Mouse (Mus musculus): ENCODE measurements around the gene Scaper. TPM values are rescaled to one million over a fixed set of nuclear protein-coding genes. Genes with fewer than 3 reads are reported as not detected.

Gene Scaper
- total and polyA plus RNA-seq, 2 experiments from 2014 or later: 6.5 to 8.9 TPM

- no peak overlapping the region for H3K4me3 ChIP-seq (ENCODE audit: low read depth, low read length)
- DNase-seq (ENCODE audit: low spot score) (no peak), ATAC-seq (ENCODE audit: insufficient read depth, low read depth) (no peak)
- no peaks in the 10 kb centered on the region for H3K9me3 ChIP-seq (replicated peaks; ENCODE audit: control insufficient read depth, low read length)
- WGBS: 75% methylated on average over 3 of the region's 3 CpGs
- no peak overlapping the region for H3K27ac ChIP-seq (ENCODE audit: low read depth)
- H3K27me3 ChIP-seq (ENCODE audit: control insufficient read depth, insufficient read depth, low read length): no peaks in the 10 kb centered on the region
- H3K4me2 ChIP-seq (ENCODE audit: low read depth, low read length): no peak overlapping the region
- no peak overlapping the region for H3K9ac ChIP-seq (replicated peaks; ENCODE audit: low read depth, low read length)
- H3K36me3 ChIP-seq (replicated peaks; ENCODE audit: control insufficient read depth, insufficient read depth, low read length): 0 out of 2 replicates have a peak, but pooled peaks cover 4% of the 10 kb centered on the region
- H3K4me1 ChIP-seq (ENCODE audit: control insufficient read depth, insufficient read depth): peaks cover 33% of the 10 kb centered on the region
- no peak for TF ChIP-seq CTCF (IDR thresholded peaks at IDR 0.05; ENCODE audit: low read depth)
- no peak for TF ChIP-seq EP300 (IDR thresholded peaks at IDR 0.05; ENCODE audit: low read depth)
Measured at GRCm38 (mm10) chr9:55507922-55508321, 430.0 kb downstream of the Scaper start.

Other genes with a start within 250 kb of the Scaper start
- gene 4930563M21Rik, start 72.4 kb upstream of the Scaper start, total RNA-seq (2014; rRNA removed; ENCODE audit: low replicate concordance): not detected in 2 replicates
- not detected in 2 replicates for gene 4930563M21Rik, start 72.4 kb upstream of the Scaper start, polyA plus RNA-seq (2015; fragmentation: Nextera tagmentation; extraction: Ambion mirVana)
- 37.9 and 42.6 TPM in 2 replicates for gene Rcn2, start 103.7 kb upstream of the Scaper start, total RNA-seq (2014; rRNA removed; ENCODE audit: low replicate concordance)
- gene Rcn2, start 103.7 kb upstream of the Scaper start, polyA plus RNA-seq (2015; fragmentation: Nextera tagmentation; extraction: Ambion mirVana): 88.6 and 91.7 TPM in 2 replicates
- gene Pstpip1, start 151.8 kb upstream of the Scaper start, total RNA-seq (2014; rRNA removed; ENCODE audit: low replicate concordance): 2.9 and 3.5 TPM in 2 replicates
- gene Pstpip1, start 151.8 kb upstream of the Scaper start, polyA plus RNA-seq (2015; fragmentation: Nextera tagmentation; extraction: Ambion mirVana): 1.1 and 1.4 TPM in 2 replicates
- gene Tspan3, start 227.4 kb upstream of the Scaper start, total RNA-seq (2014; rRNA removed; ENCODE audit: low replicate concordance): 384 and 402 TPM in 2 replicates
- gene Tspan3, start 227.4 kb upstream of the Scaper start, polyA plus RNA-seq (2015; fragmentation: Nextera tagmentation; extraction: Ambion mirVana): 460 and 461 TPM in 2 replicates